Mouse (Mus musculus): ENCODE measurements around the gene Mertk.

The Mertk gene

DNA sequence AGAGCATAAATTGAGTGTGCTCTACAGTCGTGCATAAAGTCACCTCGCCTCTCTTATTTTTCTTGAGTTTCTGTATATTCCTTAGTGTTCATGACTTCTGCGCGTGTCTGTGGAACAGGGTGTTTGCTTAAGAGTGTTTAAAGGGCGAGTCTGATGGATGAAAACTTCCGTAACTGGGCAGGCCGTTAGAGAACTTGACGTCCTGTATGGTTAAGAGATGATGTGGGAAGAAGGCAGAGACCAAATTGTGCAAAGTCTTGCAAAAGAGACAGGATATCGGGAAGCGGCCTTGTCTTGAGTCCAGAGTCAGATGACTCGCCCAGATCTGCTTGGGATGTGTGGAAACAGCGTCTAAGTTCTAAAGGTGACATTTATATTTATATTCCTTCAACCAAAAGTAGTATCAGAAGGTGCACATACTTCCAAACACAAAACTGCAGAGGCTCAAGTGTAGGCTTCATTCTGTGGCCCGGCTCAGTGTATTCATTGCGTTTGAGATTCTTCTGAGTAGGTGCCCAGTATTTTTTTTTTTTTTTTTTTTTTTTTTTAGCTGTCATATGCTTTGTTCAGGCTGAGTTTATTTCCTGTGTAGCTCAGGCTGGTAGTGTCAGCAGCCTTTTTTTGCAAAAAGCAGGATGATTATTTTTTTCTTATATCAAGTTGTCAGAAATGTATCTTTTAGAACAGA, 120.3 kb downstream of the Mertk start:
- in situ Hi-C loops (cut with MboI), result no loop called here

DNA sequence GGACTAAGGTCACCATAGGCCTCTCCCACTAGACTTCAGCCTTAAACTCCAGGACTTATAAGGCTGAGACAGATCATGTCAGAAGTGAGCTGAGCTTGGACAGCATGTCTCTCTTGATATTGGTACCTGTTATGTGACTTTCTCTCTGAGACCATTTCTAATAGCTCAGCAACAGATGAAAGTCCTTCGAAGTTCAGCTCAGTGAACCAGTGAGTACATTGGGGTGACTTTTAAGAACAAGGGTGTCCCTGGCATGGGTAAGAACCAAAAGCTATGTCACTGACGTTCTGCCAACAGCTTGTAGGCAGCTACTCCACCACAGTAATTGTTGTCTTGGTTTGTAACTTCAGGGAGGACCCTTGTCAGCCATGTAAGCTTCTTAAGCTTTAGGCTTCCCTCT, 121.9 kb downstream of the Mertk start:
- in situ Hi-C loops (cut with MboI), result no loop called here

DNA sequence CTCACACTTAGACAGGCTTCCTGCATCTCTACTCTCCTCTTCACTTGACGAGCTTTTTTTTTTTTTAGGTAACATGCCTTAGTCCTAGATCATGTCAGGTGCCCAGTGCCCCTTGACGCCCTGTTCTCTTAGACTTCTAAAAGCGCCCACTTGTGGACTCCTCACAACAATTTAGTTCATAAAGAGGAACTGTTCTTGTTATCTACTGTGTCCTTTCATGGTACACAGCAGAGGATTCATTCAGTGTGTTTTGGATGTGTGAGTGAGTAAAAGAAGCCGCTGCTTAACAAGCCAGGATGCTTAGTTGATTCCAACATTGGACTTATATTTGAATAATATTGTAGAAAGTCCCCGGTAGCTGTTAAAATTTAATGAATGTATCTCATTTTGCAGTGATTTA, 125.1 kb downstream of the Mertk start:
- in situ Hi-C loops (cut with MboI), result no loop called here

GRCm38 (mm10) chr2:128827787-128828186, 129.0 kb downstream of the Mertk start:
- in situ Hi-C loops (cut with MboI), result no loop called here

DNA sequence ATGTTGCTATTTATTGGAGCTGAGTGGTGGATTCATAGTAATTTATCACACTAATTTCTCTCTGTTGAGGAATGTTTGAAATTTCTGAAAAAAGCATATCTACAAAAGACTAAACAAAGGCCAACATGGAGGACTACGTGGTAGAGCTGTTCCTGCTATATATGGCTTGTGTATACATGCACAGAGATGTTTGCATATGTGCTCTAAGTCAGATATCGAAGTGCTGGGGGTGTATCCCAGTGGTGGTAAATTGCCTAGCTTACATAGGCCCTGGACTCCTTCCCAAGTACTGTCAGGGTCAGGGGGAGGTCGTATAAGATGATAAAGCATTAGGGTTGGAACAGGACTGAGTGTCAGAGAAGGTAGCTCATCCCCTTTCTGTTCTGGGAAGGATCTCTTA, 133.9 kb downstream of the Mertk start:
- in situ Hi-C loops (cut with MboI), result no loop called here

GRCm38 (mm10) chr2:128833035-128833434, 134.3 kb downstream of the Mertk start:
- in situ Hi-C loops (cut with MboI), result no loop called here

DNA sequence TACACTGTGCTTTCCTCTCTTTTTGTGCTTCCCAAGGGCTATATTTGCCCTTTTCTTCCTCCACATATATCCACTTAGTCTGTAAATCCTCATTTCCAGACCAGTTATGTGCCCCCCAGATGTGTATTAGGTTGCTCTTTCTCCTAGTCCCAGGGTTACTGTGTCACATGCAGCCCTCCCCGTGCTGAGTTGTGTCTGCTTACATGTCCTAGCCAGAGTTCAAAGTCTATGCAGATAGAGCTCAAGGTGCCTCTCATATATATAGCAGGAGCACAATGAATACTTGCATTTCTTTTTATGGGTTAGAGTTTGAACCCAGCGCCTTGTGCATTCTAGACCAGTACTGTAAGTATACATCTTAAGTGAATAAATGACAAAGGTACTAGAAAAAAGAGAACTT, 134.7 kb downstream of the Mertk start:
- in situ Hi-C loops (cut with MboI), result no loop called here

DNA sequence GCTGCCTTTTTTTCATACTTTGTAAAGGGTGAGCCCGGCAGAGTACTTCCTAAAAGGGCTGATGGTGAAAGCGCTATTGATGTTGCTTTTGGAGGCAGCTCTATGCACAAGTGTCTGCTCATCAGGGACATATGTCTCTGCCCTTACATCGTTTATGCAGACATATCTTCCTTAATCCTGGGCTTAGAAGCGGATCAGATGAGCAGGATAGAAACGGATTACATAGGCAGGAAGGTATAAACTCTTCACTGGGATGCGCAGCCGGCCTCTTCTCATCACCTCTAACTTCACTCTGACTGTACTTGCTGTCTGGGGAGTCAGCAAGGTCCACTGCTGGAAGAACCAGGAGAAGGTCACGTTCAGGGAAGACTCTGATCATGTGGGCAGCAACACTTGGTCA, 138.8 kb downstream of the Mertk start:
- in situ Hi-C loops (cut with MboI), result no loop called here

DNA sequence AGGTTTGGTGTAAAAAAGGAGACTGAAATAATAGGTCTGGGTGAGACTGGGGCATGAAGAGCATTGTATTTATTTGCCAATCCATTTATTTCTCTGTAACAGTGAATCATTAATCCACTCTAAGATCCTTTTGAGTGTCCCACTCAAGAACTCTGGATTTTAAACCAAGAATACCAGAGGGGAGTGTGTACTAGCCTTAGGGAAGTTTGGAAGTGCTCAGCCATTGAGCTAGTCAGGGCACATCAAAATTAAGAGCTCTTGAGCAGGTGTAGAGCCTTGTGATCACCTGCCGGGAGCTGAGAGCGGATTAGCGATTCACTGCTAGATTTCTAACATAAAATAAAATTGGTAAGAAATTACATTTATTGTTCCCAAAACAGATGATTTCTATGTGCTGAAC, 139.9 kb downstream of the Mertk start:
- in situ Hi-C loops (cut with MboI), result no loop called here

DNA sequence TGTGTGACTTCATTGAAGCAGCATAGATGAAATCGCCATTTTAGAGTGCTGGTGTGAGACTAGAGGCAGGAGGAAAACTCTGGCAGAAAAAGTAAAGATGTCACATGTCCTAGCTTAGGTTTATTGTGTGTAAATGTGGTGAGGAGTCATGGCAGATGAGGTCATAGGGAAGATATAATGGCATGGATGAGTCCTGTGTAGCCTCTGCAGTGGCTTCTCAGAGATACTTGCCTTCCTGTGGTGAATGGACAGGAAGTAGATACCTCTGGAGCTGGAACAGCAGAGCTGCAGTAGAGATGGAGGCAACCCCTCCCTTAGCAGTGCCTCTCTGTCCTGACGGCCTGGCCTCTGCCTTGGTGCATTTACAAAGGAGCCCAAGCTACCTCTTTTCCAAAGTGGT, 140.7 kb downstream of the Mertk start:
- in situ Hi-C loops (cut with MboI), result no loop called here

DNA sequence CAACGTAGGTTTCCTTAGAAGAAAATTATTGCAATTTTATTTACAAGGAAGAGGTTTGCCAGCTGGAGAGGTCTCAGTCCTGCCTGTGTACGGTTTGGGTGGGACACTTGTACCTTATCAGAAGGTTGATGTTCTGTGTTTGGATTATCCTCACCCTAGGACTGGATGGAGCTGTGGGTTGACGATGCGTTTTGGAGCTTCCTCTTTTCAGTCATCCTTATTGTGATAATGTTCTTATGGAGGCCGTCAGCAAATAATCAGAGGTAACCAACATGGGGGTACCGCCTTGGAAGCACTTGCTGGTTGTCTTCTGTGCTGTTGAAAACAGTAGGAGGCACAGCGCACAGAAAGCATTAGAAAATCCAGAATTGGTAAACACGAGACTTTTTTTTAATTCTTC, 143.7 kb downstream of the Mertk start:
- in situ Hi-C loops (cut with MboI), result no loop called here

DNA sequence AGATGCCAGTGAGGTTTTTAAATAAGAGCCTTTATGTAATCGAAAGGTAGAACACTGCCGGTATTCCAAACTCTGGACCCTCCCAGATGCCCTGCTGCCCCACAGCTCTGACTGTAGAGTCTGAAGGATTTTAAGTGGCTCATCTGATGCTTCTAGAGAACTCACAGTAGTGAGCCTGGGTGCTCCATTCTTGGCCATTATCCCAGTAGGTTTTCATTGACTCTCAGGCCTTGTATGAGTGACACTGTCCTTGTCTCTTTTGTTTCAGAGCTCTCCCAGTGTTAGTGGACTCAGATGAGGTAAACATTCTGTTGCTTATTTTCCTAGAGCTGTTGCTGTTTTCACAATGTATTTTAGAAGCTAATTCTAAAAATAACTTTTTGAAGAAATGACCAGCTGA, 151.3 kb downstream of the Mertk start:
- in situ Hi-C loops (cut with MboI), result no loop called here
